Mouse (Mus musculus) embryonic facial prominence, embryonic 12.5 days (tissue): Measurements from ENCODE around the gene Ubtf. TPM values are rescaled to one million over a fixed set of nuclear protein-coding genes. Genes with fewer than 3 reads are reported as not detected.
A peak's percentile ranks its signal among the peaks of the same experiment; 100 is the strongest.
"Not testable (repeated sequence)": the region's sequence is repeated elsewhere in the genome, so short reads cannot be mapped to it uniquely, and the experiment has no call there.

ENCODE experiments used
- ATAC-seq: fragments of 200-750 bp; cut with Nextera tagmentation; 2 replicates; pipeline ENCODE4 v1.8.0; 2017; ENCODE audit not compliant: insufficient number of reproducible peaks, insufficient read depth, low FRiP score, low TSS enrichment
- H3K27ac ChIP-seq: fragments of 300-500 bp; sonication (generic); 2 replicates; pipeline ENCODE4 v1.5.1; 2016; ENCODE audit warnings: mild to moderate bottlenecking
- H3K27me3 ChIP-seq: fragments of 300-500 bp; sonication (generic); 2 replicates; pipeline ENCODE4 v1.6.1; 2016; ENCODE audit warnings: mild to moderate bottlenecking, moderate library complexity
- H3K36me3 ChIP-seq: fragments of 300-500 bp; sonication (generic); 2 replicates; pipeline ENCODE4 v1.6.1; 2016; ENCODE audit warnings: mild to moderate bottlenecking
- H3K4me1 ChIP-seq: fragments of 300-500 bp; sonication (generic); 2 replicates; pipeline ENCODE4 v1.6.1; 2016
- H3K4me2 ChIP-seq: fragments of 300-500 bp; sonication (generic); replicated peaks from 2 replicates; pipeline ENCODE4 v1.6.1; 2016; ENCODE audit warnings: mild to moderate bottlenecking, moderate library complexity
- H3K4me3 ChIP-seq: fragments of 300-500 bp; sonication (generic); 2 replicates; pipeline ENCODE4 v1.5.1; 2016; ENCODE audit warnings: mild to moderate bottlenecking
- H3K9ac ChIP-seq: fragments of 300-500 bp; sonication (generic); 2 replicates; pipeline ENCODE4 v1.6.1; 2016; ENCODE audit warnings: mild to moderate bottlenecking, moderate library complexity
- H3K9me3 ChIP-seq: fragments of 300-500 bp; sonication (generic); 2 replicates; pipeline ENCODE4 v1.6.1; 2016; ENCODE audit warnings: mild to moderate bottlenecking, moderate library complexity
- WGBS: fragments of 180-500 bp; shearing (Covaris S2); methylation state at CpG from one replicate; pipeline ENCODE4 v1.1.7; 2016; 5-methylcytosine and 5-hydroxymethylcytosine counted together
- polyA plus RNA-seq: library from polyadenylated mRNA; unstranded; fragments of >200 nt; fragmentation: Nextera tagmentation; extraction: Ambion mirVana; gene quantifications from 2 replicates; pipeline ENCODE4 v1.2.1, GENCODE M21; 2016

The Ubtf gene
- 103 and 114 TPM in 2 replicates for polyA plus RNA-seq

- 0% methylated on average over 25 of the region's 25 CpGs for WGBS
- Histone ChIP-seq H3K4me1 (peaks cover 21% of the 10 kb centered on the region), H3K4me2 (peak within 1 kb of the TSS; percentile 89), H3K9ac (peak within 1 kb of the TSS; percentile 100), H3K27me3 (no peaks in the 10 kb centered on the region), H3K9me3 (no peaks in the 10 kb centered on the region), H3K27ac (peak within 1 kb of the TSS; percentile 100), H3K4me3 (peak within 1 kb of the TSS; percentile 99), H3K36me3 (peaks cover 6% of the 10 kb centered on the region)
- no peak; the same call in 1 of the 2 replicates for ATAC-seq
These were observed at the start of gene Ubtf for GRCm38 (mm10) chr11:102319410-102319792. Ubtf (minus strand) TSS chr11:102319742.

- H3K27me3 ChIP-seq, result peaks cover 10% of the 10 kb centered on the region
- H3K36me3 ChIP-seq, result no peaks in the 10 kb centered on the region
- no peak overlapping the region for H3K4me2 ChIP-seq
- WGBS, result 75% methylated on average over 4 of the region's 4 CpGs
- ATAC-seq, result no peak
- H3K27ac ChIP-seq, result no peak overlapping the region
- no peak overlapping the region for H3K4me3 ChIP-seq
- H3K4me1 ChIP-seq, result no peaks in the 10 kb centered on the region
- no peaks in the 10 kb centered on the region for H3K9me3 ChIP-seq
- H3K9ac ChIP-seq, result no peak overlapping the region
These were observed 49.7 kb upstream of the Ubtf start for GRCm38 (mm10) chr11:102369263-102369662.

DNA sequence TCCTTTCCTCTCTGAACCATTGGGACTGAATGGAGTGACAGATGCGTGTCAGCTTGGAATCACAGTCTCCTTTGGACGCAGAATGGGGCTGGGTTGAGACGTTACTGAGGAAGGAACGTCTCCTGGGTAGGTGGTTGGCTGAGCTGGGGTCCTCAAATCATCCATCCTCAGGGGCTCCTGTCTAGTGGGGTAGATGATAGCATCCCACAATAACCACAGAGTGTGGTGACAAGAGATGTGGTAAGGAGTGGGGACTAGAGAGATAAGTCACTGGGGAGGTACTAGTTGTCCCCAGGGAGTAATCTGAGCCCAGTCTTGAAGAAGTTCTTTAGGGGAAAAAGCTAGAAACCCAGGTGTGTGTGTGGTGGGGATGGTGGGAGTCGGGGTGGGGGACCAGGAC, 48.8 kb upstream of the Ubtf start:
- Histone ChIP-seq H3K36me3 (no peaks in the 10 kb centered on the region), H3K9me3 (no peaks in the 10 kb centered on the region), H3K4me1 (no peaks in the 10 kb centered on the region), H3K27me3 (peaks cover 5% of the 10 kb centered on the region; the same call in 1 of the 2 replicates), H3K4me3 (no peak overlapping the region), H3K27ac (no peak overlapping the region), H3K4me2 (no peak overlapping the region), H3K9ac (no peak overlapping the region)
- WGBS, result 81% methylated on average over 5 of the region's 5 CpGs
- ATAC-seq, result no peak

GRCm38 (mm10) chr11:102367504-102368280, 48.1 kb upstream of the Ubtf start:
- Histone ChIP-seq H3K4me1 (no peaks in the 10 kb centered on the region), H3K27me3 (peaks cover under 1% of the 10 kb centered on the region; the same call in 1 of the 2 replicates), H3K4me2 (no peak overlapping the region), H3K36me3 (no peaks in the 10 kb centered on the region), H3K9ac (no peak overlapping the region), H3K27ac (no peak overlapping the region), H3K9me3 (no peaks in the 10 kb centered on the region), H3K4me3 (no peak overlapping the region)
- 67% methylated on average over 9 of the region's 9 CpGs for WGBS
- ATAC-seq, result no peak

DNA sequence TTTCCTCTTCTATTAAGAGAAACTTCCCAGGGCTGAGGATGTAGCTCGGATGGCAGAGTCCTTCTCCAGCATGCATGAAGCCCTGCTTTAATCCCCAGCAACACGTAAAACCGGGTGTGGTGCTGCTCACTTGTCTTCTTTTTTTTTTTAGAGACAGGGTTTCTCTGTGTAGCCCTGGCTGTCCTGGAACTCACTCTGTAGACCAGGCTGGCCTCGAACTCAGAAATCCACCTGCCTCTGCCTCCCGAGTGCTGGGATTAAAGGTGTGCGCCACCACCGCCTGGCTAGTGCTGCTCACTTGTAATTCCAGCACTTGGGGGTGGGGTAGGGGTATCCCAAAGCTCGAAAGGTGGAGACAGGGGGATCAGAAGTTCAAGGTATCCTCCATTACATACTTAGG, 46.6 kb upstream of the Ubtf start, which contains the start of gene Slc4a1:
Gene Slc4a1, minus strand, starts transcription at position 101 of the 400 bp plus-strand sequence.
- not testable (repeated sequence) for H3K36me3 ChIP-seq, H3K4me2 ChIP-seq, H3K27me3 ChIP-seq, H3K27ac ChIP-seq, H3K9me3 ChIP-seq, H3K4me1 ChIP-seq, H3K4me3 ChIP-seq, H3K9ac ChIP-seq, ATAC-seq
- WGBS, result 77% methylated on average over 8 of the region's 8 CpGs

DNA sequence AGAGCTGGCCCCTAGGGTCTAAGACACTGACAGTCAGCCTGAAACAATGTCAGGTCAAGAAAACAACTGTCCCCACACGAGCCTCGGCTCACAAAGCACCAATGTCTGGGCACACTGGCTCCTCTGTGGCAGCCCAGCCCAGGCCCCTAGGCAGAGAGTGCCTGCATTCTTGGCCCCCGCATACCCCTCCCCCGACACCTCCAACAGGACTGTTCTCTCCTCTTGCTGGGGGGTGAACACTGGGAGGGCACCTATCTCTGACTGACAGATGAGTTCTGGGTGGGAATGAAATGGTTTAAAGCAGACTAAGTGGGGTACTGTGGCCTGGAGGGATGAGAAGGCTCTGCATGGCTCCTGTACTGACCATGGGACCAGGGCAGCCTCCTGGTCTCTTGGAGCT, 46.2 kb upstream of the Ubtf start:
- H3K9ac ChIP-seq, result no peak overlapping the region
- WGBS, result 18% methylated on average over 4 of the region's 4 CpGs
- no peak overlapping the region for H3K27ac ChIP-seq
- no peak overlapping the region for H3K4me2 ChIP-seq
- no peaks in the 10 kb centered on the region; the same call in 1 of the 2 replicates for H3K27me3 ChIP-seq
- no peak overlapping the region for H3K4me3 ChIP-seq
- H3K36me3 ChIP-seq, result no peaks in the 10 kb centered on the region
- no peaks in the 10 kb centered on the region for H3K9me3 ChIP-seq
- ATAC-seq, result no peak
- H3K4me1 ChIP-seq, result no peaks in the 10 kb centered on the region

- Histone ChIP-seq H3K4me3 (no peak overlapping the region), H3K4me2 (no peak overlapping the region), H3K9me3 (no peaks in the 10 kb centered on the region), H3K36me3 (no peaks in the 10 kb centered on the region), H3K4me1 (no peaks in the 10 kb centered on the region), H3K27ac (no peak overlapping the region), H3K9ac (no peak overlapping the region), H3K27me3 (no peaks in the 10 kb centered on the region; the same call in 1 of the 2 replicates)
- WGBS, result 62% methylated on average over 14 of the region's 14 CpGs
- no peak; the same call in 1 of the 2 replicates for ATAC-seq
These were observed 45.2 kb upstream of the Ubtf start for GRCm38 (mm10) chr11:102364570-102365371.

DNA sequence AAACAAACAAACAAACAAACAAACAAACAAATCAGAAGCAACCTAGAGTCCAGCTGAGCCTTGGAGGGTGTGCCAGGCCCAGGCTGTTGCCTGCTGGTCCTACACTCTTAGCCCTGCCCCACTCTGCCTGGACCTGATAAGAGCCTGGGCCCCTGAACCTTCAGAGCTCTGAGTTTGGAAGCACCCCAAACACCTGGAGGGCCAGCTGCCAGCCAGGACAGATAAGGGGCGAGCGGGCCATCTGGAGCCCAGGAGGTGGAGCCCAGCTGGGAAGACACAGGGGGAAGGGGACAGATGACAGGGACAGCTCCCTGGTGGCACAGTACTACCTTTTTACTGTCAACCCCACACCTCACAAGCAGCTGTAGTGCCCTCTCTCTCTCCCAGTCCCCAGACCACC, 44.1 kb upstream of the Ubtf start:
- Histone ChIP-seq H3K9me3 (no peaks in the 10 kb centered on the region), H3K27me3 (no peaks in the 10 kb centered on the region; the same call in 1 of the 2 replicates), H3K4me2 (no peak overlapping the region), H3K4me3 (no peak overlapping the region), H3K4me1 (no peaks in the 10 kb centered on the region), H3K9ac (no peak overlapping the region), H3K27ac (no peak overlapping the region), H3K36me3 (no peaks in the 10 kb centered on the region)
- WGBS, result 48% methylated on average over 2 of the region's 2 CpGs
- no peak for ATAC-seq

DNA sequence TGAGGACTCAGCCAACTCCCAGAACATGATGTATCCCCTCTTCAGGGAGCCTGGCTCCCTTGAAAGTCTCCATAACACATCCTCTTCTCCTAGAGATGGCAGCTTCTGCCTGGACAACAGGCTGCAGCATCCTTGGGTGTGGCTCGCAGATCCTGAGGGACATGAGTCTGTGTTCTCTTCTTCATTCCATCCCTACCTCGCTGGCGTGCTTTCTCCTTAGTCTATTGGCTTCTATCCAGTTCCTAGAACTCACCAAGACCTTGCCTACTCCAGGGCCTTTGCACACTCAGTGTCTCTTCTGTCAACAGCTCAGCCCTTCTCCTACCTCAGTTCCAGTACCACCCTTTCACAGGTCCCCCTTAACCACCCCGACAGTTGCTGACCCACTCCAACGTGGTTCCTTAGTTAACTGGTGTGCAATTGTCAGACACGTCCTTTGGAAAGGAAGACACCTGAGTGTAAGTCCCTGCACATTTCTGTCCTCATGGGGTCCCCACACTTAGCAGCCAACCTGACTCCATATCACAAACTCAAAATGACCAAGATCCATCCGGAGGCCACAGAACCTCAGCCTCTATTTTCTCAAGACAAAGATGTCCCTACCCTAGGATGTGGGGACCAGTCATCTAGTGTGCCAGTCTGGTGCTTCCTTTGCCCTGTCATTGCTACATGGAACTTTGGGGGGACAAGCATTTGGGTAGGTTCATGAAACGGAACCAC, 42.4 kb upstream of the Ubtf start:
- Histone ChIP-seq H3K4me2 (no peak overlapping the region), H3K27ac (no peak overlapping the region)
- WGBS, result 87% methylated on average over 8 of the region's 8 CpGs

DNA sequence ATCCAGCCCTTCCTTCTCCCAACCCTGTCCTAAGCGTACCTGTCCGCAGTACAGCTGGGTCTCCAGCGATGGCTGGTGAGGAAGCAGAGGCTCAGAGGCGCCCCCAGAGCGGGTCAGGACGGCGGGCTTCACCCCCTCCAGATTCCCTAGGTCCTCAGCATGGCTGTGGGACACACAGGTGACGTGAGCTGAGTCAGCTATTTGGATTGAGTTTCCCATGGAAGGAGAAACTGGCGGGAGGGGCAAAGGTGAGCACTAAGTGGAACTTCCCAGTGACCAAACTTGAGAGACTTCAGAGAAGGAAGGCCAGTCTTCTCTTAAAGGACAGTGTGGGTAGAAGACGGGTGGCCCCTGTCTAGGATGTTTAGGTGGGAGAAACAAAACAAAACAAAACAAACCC, 38.8 kb upstream of the Ubtf start:
- ATAC-seq, result no peak
- H3K4me2 ChIP-seq, result no peak overlapping the region
- WGBS, result 70% methylated on average over 10 of the region's 10 CpGs

More for the DNA sequence above, 42.4 kb upstream of the Ubtf start:
- Histone ChIP-seq H3K27me3 (peaks cover 2% of the 10 kb centered on the region), H3K4me1 (no peaks in the 10 kb centered on the region), H3K9me3 (no peaks in the 10 kb centered on the region), H3K4me3 (no peak overlapping the region), H3K36me3 (no peaks in the 10 kb centered on the region), H3K9ac (no peak overlapping the region)
- no peak for ATAC-seq

GRCm38 (mm10) chr11:102356636-102357350, 37.3 kb upstream of the Ubtf start:
- Histone ChIP-seq H3K4me1 (no peaks in the 10 kb centered on the region), H3K9me3 (no peaks in the 10 kb centered on the region), H3K4me2 (no peak overlapping the region), H3K4me3 (no peak overlapping the region), H3K9ac (no peak overlapping the region), H3K27ac (no peak overlapping the region), H3K27me3 (peaks cover 5% of the 10 kb centered on the region; the same call in 1 of the 2 replicates), H3K36me3 (no peaks in the 10 kb centered on the region)
- ATAC-seq, result no peak
- WGBS, result 72% methylated on average over 31 of the region's 31 CpGs

More for the DNA sequence above, 38.8 kb upstream of the Ubtf start:
- Histone ChIP-seq H3K9ac (no peak overlapping the region), H3K4me3 (no peak overlapping the region), H3K9me3 (no peaks in the 10 kb centered on the region), H3K27me3 (peaks cover 5% of the 10 kb centered on the region; the same call in 1 of the 2 replicates), H3K4me1 (no peaks in the 10 kb centered on the region), H3K27ac (no peak overlapping the region), H3K36me3 (no peaks in the 10 kb centered on the region)
